Mouse (Mus musculus) hindbrain, embryonic 15.5 days (tissue): ENCODE data around the gene Nos1ap. TPM values are rescaled to one million over a fixed set of nuclear protein-coding genes. Genes with fewer than 3 reads are reported as not detected.
A peak's percentile ranks its signal among the peaks of the same experiment; 100 is the strongest.

Source experiments
- ATAC-seq: fragments of 200-750 bp; cut with Nextera tagmentation; 2 replicates; pipeline ENCODE4 v1.8.0; 2017; ENCODE audit warnings: low read depth, moderate number of reproducible peaks, moderate TSS enrichment; ENCODE audit not compliant: low FRiP score
- H3K27ac ChIP-seq: fragments of 300-500 bp; sonication (generic); replicated peaks from 2 replicates; pipeline ENCODE4 v1.5.1; 2015; ENCODE audit warnings: mild to moderate bottlenecking, inconsistent platforms
- H3K27me3 ChIP-seq: fragments of 300-500 bp; sonication (generic); 2 replicates; pipeline ENCODE4 v1.6.1; 2015; ENCODE audit warnings: control low read depth, inconsistent platforms
- H3K36me3 ChIP-seq: fragments of 300-500 bp; sonication (generic); 2 replicates; pipeline ENCODE4 v1.6.1; 2015; ENCODE audit warnings: control low read depth, inconsistent platforms
- H3K4me1 ChIP-seq: fragments of 300-500 bp; sonication (generic); replicated peaks from 2 replicates; pipeline ENCODE4 v1.6.1; 2015; ENCODE audit warnings: control low read depth, inconsistent platforms
- H3K4me2 ChIP-seq: fragments of 300-500 bp; sonication (generic); 2 replicates; pipeline ENCODE4 v1.6.1; 2015; ENCODE audit warnings: moderate library complexity, mild to moderate bottlenecking, inconsistent platforms
- H3K4me3 ChIP-seq: fragments of 300-500 bp; sonication (generic); 2 replicates; pipeline ENCODE4 v1.5.1; 2015; ENCODE audit warnings: mild to moderate bottlenecking, inconsistent platforms
- H3K9ac ChIP-seq: fragments of 300-500 bp; sonication (generic); 2 replicates; pipeline ENCODE4 v1.6.1; 2015; ENCODE audit warnings: inconsistent platforms
- H3K9me3 ChIP-seq: fragments of 300-500 bp; sonication (generic); 2 replicates; pipeline ENCODE4 v1.6.1; 2016; ENCODE audit warnings: control low read depth, inconsistent platforms
- WGBS: fragments of 180-500 bp; shearing (Covaris S2); methylation state at CpG from one replicate; pipeline ENCODE4 v1.1.7; 2015; 5-methylcytosine and 5-hydroxymethylcytosine counted together
- polyA plus RNA-seq: library from polyadenylated mRNA; unstranded; fragments of >200 nt; fragmentation: Nextera tagmentation; extraction: Ambion mirVana; gene quantifications from 2 replicates; pipeline ENCODE4 v1.2.1, GENCODE M21; 2015

Nos1ap gene
- polyA plus RNA-seq, 1 experiment from 2014 or later, result 21.3 TPM

- Histone ChIP-seq H3K27ac (no peak overlapping the region), H3K4me1 (peaks cover under 1% of the 10 kb centered on the region; the same call in 1 of the 2 replicates), H3K4me2 (no peak overlapping the region), H3K4me3 (no peak overlapping the region), H3K36me3 (no peaks in the 10 kb centered on the region), H3K27me3 (no peaks in the 10 kb centered on the region), H3K9me3 (no peaks in the 10 kb centered on the region), H3K9ac (no peak overlapping the region)
- 91% methylated on average over 6 of the region's 6 CpGs for WGBS
- no peak for ATAC-seq
Observed at GRCm38 (mm10) chr1:170556696-170557095, 33.0 kb downstream of the Nos1ap start.

DNA sequence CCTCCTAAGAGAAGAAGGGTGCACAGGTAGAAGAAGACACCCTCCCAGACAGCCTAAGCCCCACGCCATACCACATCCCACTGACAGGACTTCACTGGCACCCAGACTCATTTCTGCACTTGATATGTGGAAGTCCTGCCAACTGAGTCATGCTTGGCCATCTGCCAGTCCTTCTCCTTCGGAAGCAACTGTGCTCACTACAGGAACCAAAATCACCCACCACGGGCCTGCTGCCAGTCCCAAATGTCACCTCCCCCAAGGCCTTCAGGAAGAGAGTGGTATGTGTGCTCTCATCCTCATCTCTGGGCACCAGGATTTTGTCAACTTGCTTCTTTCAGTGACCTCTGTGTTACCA, 34.7 kb downstream of the Nos1ap start:
- no peak overlapping the region for H3K4me2 ChIP-seq
- no peak overlapping the region for H3K27ac ChIP-seq
- no peaks in the 10 kb centered on the region for H3K36me3 ChIP-seq
- no peaks in the 10 kb centered on the region for H3K9me3 ChIP-seq
- no peak overlapping the region for H3K4me3 ChIP-seq
- H3K4me1 ChIP-seq, result peaks cover 10% of the 10 kb centered on the region; the same call in 1 of the 2 replicates
- no peak; the same call in 1 of the 2 replicates for ATAC-seq
- no peaks in the 10 kb centered on the region for H3K27me3 ChIP-seq
- 56% methylated on average over 3 of the region's 3 CpGs for WGBS
- H3K9ac ChIP-seq, result no peak overlapping the region

GRCm38 (mm10) chr1:170554235-170554938, 35.3 kb downstream of the Nos1ap start:
- WGBS, result 97% methylated on average over 4 of the region's 4 CpGs
- H3K27ac ChIP-seq, result no peak overlapping the region
- H3K4me2 ChIP-seq, result no peak overlapping the region
- H3K9me3 ChIP-seq, result no peaks in the 10 kb centered on the region
- H3K9ac ChIP-seq, result no peak overlapping the region
- H3K4me1 ChIP-seq, result peaks cover 10% of the 10 kb centered on the region; the same call in 1 of the 2 replicates
- no peak overlapping the region for H3K4me3 ChIP-seq
- 0 out of 2 replicates have a peak, but pooled peaks have one; percentile 45 for ATAC-seq
- H3K36me3 ChIP-seq, result no peaks in the 10 kb centered on the region
- H3K27me3 ChIP-seq, result no peaks in the 10 kb centered on the region

GRCm38 (mm10) chr1:170550649-170551440, 38.8 kb downstream of the Nos1ap start:
- no peaks in the 10 kb centered on the region for H3K9me3 ChIP-seq
- no peaks in the 10 kb centered on the region for H3K27me3 ChIP-seq
- no peak for ATAC-seq
- H3K4me2 ChIP-seq, result no peak overlapping the region
- peaks cover 18% of the 10 kb centered on the region; the same call in 1 of the 2 replicates for H3K4me1 ChIP-seq
- H3K27ac ChIP-seq, result no peak overlapping the region
- no peaks in the 10 kb centered on the region for H3K36me3 ChIP-seq
- no peak overlapping the region for H3K9ac ChIP-seq
- WGBS, result 48% methylated on average over 8 of the region's 8 CpGs
- H3K4me3 ChIP-seq, result no peak overlapping the region

GRCm38 (mm10) chr1:170549059-170549458, 40.6 kb downstream of the Nos1ap start:
- Histone ChIP-seq H3K27me3 (no peaks in the 10 kb centered on the region), H3K4me1 (peaks cover 18% of the 10 kb centered on the region; the same call in 1 of the 2 replicates), H3K4me2 (no peak overlapping the region), H3K9me3 (no peaks in the 10 kb centered on the region), H3K9ac (no peak overlapping the region), H3K36me3 (no peaks in the 10 kb centered on the region), H3K27ac (0 out of 2 replicates have a peak overlapping the region, but pooled peaks have one; percentile 1), H3K4me3 (no peak overlapping the region)
- peak; percentile 47; the same call in 1 of the 2 replicates for ATAC-seq
- WGBS, result 55% methylated on average over 9 of the region's 9 CpGs

- no peak overlapping the region for H3K4me2 ChIP-seq
- H3K36me3 ChIP-seq, result no peaks in the 10 kb centered on the region
- H3K9me3 ChIP-seq, result no peaks in the 10 kb centered on the region
- no peak for ATAC-seq
- no peak overlapping the region for H3K9ac ChIP-seq
- 87% methylated on average over 14 of the region's 14 CpGs for WGBS
- H3K27ac ChIP-seq, result no peak overlapping the region
- no peaks in the 10 kb centered on the region for H3K27me3 ChIP-seq
- peaks cover 18% of the 10 kb centered on the region; the same call in 1 of the 2 replicates for H3K4me1 ChIP-seq
- H3K4me3 ChIP-seq, result no peak overlapping the region
Observed at GRCm38 (mm10) chr1:170548192-170548795, 41.4 kb downstream of the Nos1ap start.

- peaks cover 13% of the 10 kb centered on the region; the same call in 1 of the 2 replicates for H3K4me1 ChIP-seq
- H3K9ac ChIP-seq, result no peak overlapping the region
- no peaks in the 10 kb centered on the region for H3K36me3 ChIP-seq
- H3K4me3 ChIP-seq, result no peak overlapping the region
- WGBS, result 93% methylated on average over 4 of the region's 4 CpGs
- H3K9me3 ChIP-seq, result no peaks in the 10 kb centered on the region
- H3K4me2 ChIP-seq, result no peak overlapping the region
- no peak overlapping the region for H3K27ac ChIP-seq
- no peak for ATAC-seq
- no peaks in the 10 kb centered on the region for H3K27me3 ChIP-seq
Observed at GRCm38 (mm10) chr1:170546297-170546696, 43.4 kb downstream of the Nos1ap start.

DNA sequence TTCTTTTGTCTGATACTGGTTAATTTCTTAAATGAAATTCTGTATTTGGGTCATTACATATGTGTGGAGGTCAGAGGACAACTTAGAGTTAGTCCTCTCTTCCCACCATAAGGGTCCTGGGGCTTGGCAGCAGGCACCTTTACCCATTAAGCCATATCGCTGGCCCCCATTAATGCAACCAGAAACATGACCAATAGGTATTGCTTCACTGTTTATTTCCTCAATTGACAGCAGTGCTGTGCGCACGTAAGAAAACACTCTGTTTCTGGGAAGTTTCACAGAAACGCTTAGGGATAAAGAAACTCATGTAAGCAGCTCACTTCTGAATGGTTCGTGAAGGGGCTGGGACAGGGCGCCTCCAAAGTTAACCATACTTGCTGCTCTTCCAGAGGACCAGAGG, 44.4 kb downstream of the Nos1ap start:
- Histone ChIP-seq H3K27ac (no peak overlapping the region), H3K4me1 (0 out of 2 replicates have a peak, but pooled peaks cover 8% of the 10 kb centered on the region), H3K36me3 (no peaks in the 10 kb centered on the region), H3K9me3 (no peaks in the 10 kb centered on the region), H3K4me3 (no peak overlapping the region), H3K4me2 (no peak overlapping the region), H3K27me3 (no peaks in the 10 kb centered on the region), H3K9ac (no peak overlapping the region)
- no peak for ATAC-seq
- WGBS, result 91% methylated on average over 6 of the region's 6 CpGs

- no peaks in the 10 kb centered on the region for H3K36me3 ChIP-seq
- H3K27me3 ChIP-seq, result no peaks in the 10 kb centered on the region
- no peak overlapping the region for H3K9ac ChIP-seq
- ATAC-seq, result no peak
- no peaks in the 10 kb centered on the region for H3K4me1 ChIP-seq
- no peak overlapping the region for H3K4me3 ChIP-seq
- H3K9me3 ChIP-seq, result no peaks in the 10 kb centered on the region
- H3K4me2 ChIP-seq, result no peak overlapping the region
- H3K27ac ChIP-seq, result no peak overlapping the region
- 88% methylated on average over 3 of the region's 3 CpGs for WGBS
Observed at GRCm38 (mm10) chr1:170539507-170539906, 50.2 kb downstream of the Nos1ap start.

GRCm38 (mm10) chr1:170538481-170539061, 51.1 kb downstream of the Nos1ap start:
- no peaks in the 10 kb centered on the region for H3K9me3 ChIP-seq
- ATAC-seq, result no peak
- H3K4me3 ChIP-seq, result no peak overlapping the region
- H3K27ac ChIP-seq, result no peak overlapping the region
- H3K4me1 ChIP-seq, result no peaks in the 10 kb centered on the region
- 78% methylated on average over 9 of the region's 9 CpGs for WGBS
- no peaks in the 10 kb centered on the region for H3K36me3 ChIP-seq
- H3K9ac ChIP-seq, result no peak overlapping the region
- no peak overlapping the region for H3K4me2 ChIP-seq
- H3K27me3 ChIP-seq, result no peaks in the 10 kb centered on the region

- 94% methylated on average over 3 of the region's 3 CpGs for WGBS
- H3K4me1 ChIP-seq, result no peaks in the 10 kb centered on the region
- no peak for ATAC-seq
- H3K4me3 ChIP-seq, result no peak overlapping the region
- H3K27me3 ChIP-seq, result no peaks in the 10 kb centered on the region
- H3K4me2 ChIP-seq, result no peak overlapping the region
- H3K27ac ChIP-seq, result no peak overlapping the region
- no peak overlapping the region for H3K9ac ChIP-seq
- H3K36me3 ChIP-seq, result no peaks in the 10 kb centered on the region
- H3K9me3 ChIP-seq, result no peaks in the 10 kb centered on the region
Observed at GRCm38 (mm10) chr1:170536344-170536743, 53.3 kb downstream of the Nos1ap start.

- Histone ChIP-seq H3K9me3 (no peaks in the 10 kb centered on the region), H3K4me3 (no peak overlapping the region), H3K4me2 (no peak overlapping the region), H3K9ac (no peak overlapping the region), H3K4me1 (no peaks in the 10 kb centered on the region), H3K27ac (no peak overlapping the region), H3K36me3 (no peaks in the 10 kb centered on the region), H3K27me3 (no peaks in the 10 kb centered on the region)
- WGBS, result 90% methylated on average over 2 of the region's 2 CpGs
- ATAC-seq, result no peak
Observed at GRCm38 (mm10) chr1:170535221-170535620, 54.4 kb downstream of the Nos1ap start.
